Mouse (Mus musculus): ENCODE data around the gene Aco1. TPM values are rescaled to one million over a fixed set of nuclear protein-coding genes. Genes with fewer than 3 reads are reported as not detected.
"Not testable (repeated sequence)": the region's sequence is repeated elsewhere in the genome, so short reads cannot be mapped to it uniquely, and the experiment has no call there.

Gene Aco1
- polyA plus RNA-seq (2015; fragmentation: Nextera tagmentation; extraction: Ambion mirVana), result 33.2 and 34.8 TPM in 2 replicates

GRCm38 (mm10) chr4:40142743-40143532 lies at the start of gene Aco1:
TSS of gene Aco1 (plus strand) at chr4:40143081.
- Histone ChIP-seq H3K9me3 (replicated peaks; ENCODE audit: control insufficient read depth, low read length) (no peaks in the 10 kb centered on the region), H3K4me2 (ENCODE audit: low read depth, low read length) (peak within 1 kb of the TSS; percentile 65), H3K36me3 (ENCODE audit: control insufficient read depth, insufficient read depth) (no peaks in the 10 kb centered on the region), H3K27ac (ENCODE audit: low read length) (peak within 1 kb of the TSS; percentile 95), H3K9ac (ENCODE audit: low read length) (peak within 1 kb of the TSS; percentile 82), H3K4me3 (ENCODE audit: low read length) (peak within 1 kb of the TSS; percentile 68), H3K27me3 (ENCODE audit: control insufficient read depth, insufficient read depth, low read length) (no peaks in the 10 kb centered on the region), H3K4me1 (ENCODE audit: control insufficient read depth, insufficient read depth, low read length) (peaks cover 14% of the 10 kb centered on the region)
- WGBS, result under 1% methylated on average over 45 of the region's 46 CpGs
- ATAC-seq (replicated peaks; ENCODE audit: extremely low read depth, insufficient read depth, low FRiP score), result peak; percentile 95

DNA sequence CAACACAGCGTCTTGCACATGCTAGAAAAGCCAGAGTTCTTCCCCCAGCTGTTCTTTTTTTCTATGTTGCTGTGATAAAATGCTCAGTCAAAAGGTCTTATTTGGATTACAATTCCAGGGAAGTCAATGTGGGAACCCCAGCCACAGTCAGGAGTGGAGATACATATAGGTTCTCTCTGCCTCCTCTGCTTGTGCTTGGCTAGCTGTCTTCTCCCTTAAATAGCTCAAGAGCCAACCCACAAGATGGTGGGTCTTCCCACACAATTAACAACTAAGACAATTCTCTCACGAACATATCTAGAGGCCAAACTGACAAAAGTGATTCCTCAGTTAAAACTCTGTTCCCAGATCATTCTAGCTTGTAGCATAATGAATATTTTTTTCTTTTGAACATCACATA lies 47.9 kb upstream of the Aco1 start:
- no peaks in the 10 kb centered on the region for H3K27me3 ChIP-seq (ENCODE audit: control insufficient read depth, insufficient read depth, low read length)
- H3K4me2 ChIP-seq (ENCODE audit: low read depth, low read length), result no peak overlapping the region
- 81% methylated on average over 2 of the region's 2 CpGs for WGBS
- H3K36me3 ChIP-seq (ENCODE audit: control insufficient read depth, insufficient read depth), result no peaks in the 10 kb centered on the region
- no peaks in the 10 kb centered on the region for H3K9me3 ChIP-seq (replicated peaks; ENCODE audit: control insufficient read depth, low read length)
- no peak overlapping the region for H3K9ac ChIP-seq (ENCODE audit: low read length)
- ATAC-seq (replicated peaks; ENCODE audit: extremely low read depth, insufficient read depth, low FRiP score), result no peak
- H3K4me1 ChIP-seq (ENCODE audit: control insufficient read depth, insufficient read depth, low read length), result no peaks in the 10 kb centered on the region
- H3K4me3 ChIP-seq (ENCODE audit: low read length), result no peak overlapping the region
- no peak overlapping the region for H3K27ac ChIP-seq (ENCODE audit: low read length)

GRCm38 (mm10) chr4:40102996-40103395 lies 39.9 kb upstream of the Aco1 start:
- Histone ChIP-seq H3K36me3 (ENCODE audit: control insufficient read depth, insufficient read depth) (no peaks in the 10 kb centered on the region), H3K27ac (ENCODE audit: low read length) (no peak overlapping the region), H3K4me3 (ENCODE audit: low read length) (no peak overlapping the region), H3K4me1 (ENCODE audit: control insufficient read depth, insufficient read depth, low read length) (no peaks in the 10 kb centered on the region), H3K9me3 (replicated peaks; ENCODE audit: control insufficient read depth, low read length) (0 out of 2 replicates have a peak, but pooled peaks cover 5% of the 10 kb centered on the region), H3K4me2 (ENCODE audit: low read depth, low read length) (no peak overlapping the region), H3K27me3 (ENCODE audit: control insufficient read depth, insufficient read depth, low read length) (no peaks in the 10 kb centered on the region), H3K9ac (ENCODE audit: low read length) (no peak overlapping the region)
- whole genome bisulfite sequencing, result 58% methylated on average over 1 of the region's 1 CpGs
- ATAC-seq (replicated peaks; ENCODE audit: extremely low read depth, insufficient read depth, low FRiP score), result no peak

DNA sequence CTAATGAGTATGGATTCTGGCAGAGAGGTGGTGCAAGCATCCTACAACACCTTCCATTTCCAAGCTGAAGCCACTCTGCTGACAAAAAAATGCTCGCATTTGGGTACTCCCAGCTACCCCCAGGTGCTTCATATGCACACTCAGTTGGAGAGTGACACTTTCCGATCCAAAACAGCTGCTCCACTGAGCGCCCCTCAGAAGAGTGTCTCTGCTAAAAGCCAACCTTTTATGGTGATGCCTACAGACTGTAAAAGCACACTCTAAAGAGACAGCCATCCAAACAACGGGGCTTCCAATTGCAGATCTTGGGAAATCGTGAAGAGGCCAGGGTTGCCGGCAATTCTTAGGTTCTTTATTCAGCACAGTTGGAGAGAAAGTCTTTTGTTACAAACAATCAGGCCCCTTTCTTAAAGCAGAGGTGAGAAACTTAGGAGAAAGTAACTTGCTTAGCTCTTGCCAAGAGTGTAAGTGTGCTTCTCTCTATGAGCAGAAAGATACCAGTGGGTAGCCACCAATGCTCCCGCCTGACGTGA lies 36.8 kb upstream of the Aco1 start:
- Histone ChIP-seq H3K9ac (ENCODE audit: low read length) (no peak overlapping the region), H3K4me3 (ENCODE audit: low read length) (no peak overlapping the region), H3K27ac (ENCODE audit: low read length) (no peak overlapping the region), H3K36me3 (ENCODE audit: control insufficient read depth, insufficient read depth) (no peaks in the 10 kb centered on the region), H3K9me3 (replicated peaks; ENCODE audit: control insufficient read depth, low read length) (0 out of 2 replicates have a peak, but pooled peaks cover 5% of the 10 kb centered on the region), H3K4me1 (ENCODE audit: control insufficient read depth, insufficient read depth, low read length) (no peaks in the 10 kb centered on the region), H3K4me2 (ENCODE audit: low read depth, low read length) (no peak overlapping the region), H3K27me3 (ENCODE audit: control insufficient read depth, insufficient read depth, low read length) (no peaks in the 10 kb centered on the region)
- 50% methylated on average over 8 of the region's 8 CpGs for WGBS
- no peak for ATAC-seq (replicated peaks; ENCODE audit: extremely low read depth, insufficient read depth, low FRiP score)

GRCm38 (mm10) chr4:40108030-40108429 lies 34.9 kb upstream of the Aco1 start:
- H3K4me1 ChIP-seq (ENCODE audit: control insufficient read depth, insufficient read depth, low read length), result no peaks in the 10 kb centered on the region
- ATAC-seq (replicated peaks; ENCODE audit: extremely low read depth, insufficient read depth, low FRiP score), result no peak
- no peak overlapping the region for H3K4me3 ChIP-seq (ENCODE audit: low read length)
- 0 out of 2 replicates have a peak, but pooled peaks cover 5% of the 10 kb centered on the region for H3K9me3 ChIP-seq (replicated peaks; ENCODE audit: control insufficient read depth, low read length)
- H3K9ac ChIP-seq (ENCODE audit: low read length), result no peak overlapping the region
- H3K27me3 ChIP-seq (ENCODE audit: control insufficient read depth, insufficient read depth, low read length), result no peaks in the 10 kb centered on the region
- WGBS, result 82% methylated on average over 4 of the region's 4 CpGs
- no peaks in the 10 kb centered on the region for H3K36me3 ChIP-seq (ENCODE audit: control insufficient read depth, insufficient read depth)
- no peak overlapping the region for H3K4me2 ChIP-seq (ENCODE audit: low read depth, low read length)
- H3K27ac ChIP-seq (ENCODE audit: low read length), result no peak overlapping the region

DNA sequence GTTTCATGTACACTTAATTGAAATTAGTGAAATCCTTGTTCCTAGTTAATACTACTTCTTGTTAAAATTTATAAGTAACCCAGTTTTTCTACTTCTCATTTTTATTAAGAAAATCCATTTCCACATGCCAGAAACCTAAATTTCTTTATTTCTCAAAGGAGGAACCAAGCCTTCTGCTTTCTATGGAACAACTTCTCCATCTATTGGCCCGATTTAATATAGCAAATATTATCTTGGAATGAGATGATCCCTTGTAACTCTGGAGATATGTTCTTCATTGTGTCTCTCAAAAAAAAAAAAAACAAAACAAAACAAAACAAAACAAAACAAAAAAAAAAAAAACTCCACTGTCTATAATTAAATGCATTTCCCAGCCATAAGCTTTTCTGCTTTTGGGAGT lies 29.7 kb upstream of the Aco1 start:
- Histone ChIP-seq H3K9me3 (replicated peaks; ENCODE audit: control insufficient read depth, low read length) (no peaks in the 10 kb centered on the region), H3K4me3 (ENCODE audit: low read length) (no peak overlapping the region), H3K27me3 (ENCODE audit: control insufficient read depth, insufficient read depth, low read length) (no peaks in the 10 kb centered on the region), H3K4me1 (ENCODE audit: control insufficient read depth, insufficient read depth, low read length) (no peaks in the 10 kb centered on the region), H3K36me3 (ENCODE audit: control insufficient read depth, insufficient read depth) (no peaks in the 10 kb centered on the region), H3K27ac (ENCODE audit: low read length) (no peak overlapping the region), H3K4me2 (ENCODE audit: low read depth, low read length) (no peak overlapping the region), H3K9ac (ENCODE audit: low read length) (no peak overlapping the region)
- WGBS, result 59% methylated on average over 1 of the region's 1 CpGs
- ATAC-seq (replicated peaks; ENCODE audit: extremely low read depth, insufficient read depth, low FRiP score), result no peak

GRCm38 (mm10) chr4:40121221-40121620 lies 21.7 kb upstream of the Aco1 start:
- no peak overlapping the region for H3K4me2 ChIP-seq (ENCODE audit: low read depth, low read length)
- H3K9me3 ChIP-seq (replicated peaks; ENCODE audit: control insufficient read depth, low read length), result no peaks in the 10 kb centered on the region; the same call in 1 of the 2 replicates
- no peak for ATAC-seq (replicated peaks; ENCODE audit: extremely low read depth, insufficient read depth, low FRiP score)
- no peaks in the 10 kb centered on the region for H3K4me1 ChIP-seq (ENCODE audit: control insufficient read depth, insufficient read depth, low read length)
- H3K9ac ChIP-seq (ENCODE audit: low read length), result no peak overlapping the region
- no peak overlapping the region for H3K27ac ChIP-seq (ENCODE audit: low read length)
- H3K27me3 ChIP-seq (ENCODE audit: control insufficient read depth, insufficient read depth, low read length), result no peaks in the 10 kb centered on the region
- 62% methylated on average over 3 of the region's 3 CpGs for WGBS
- H3K4me3 ChIP-seq (ENCODE audit: low read length), result no peak overlapping the region
- no peaks in the 10 kb centered on the region for H3K36me3 ChIP-seq (ENCODE audit: control insufficient read depth, insufficient read depth)

DNA sequence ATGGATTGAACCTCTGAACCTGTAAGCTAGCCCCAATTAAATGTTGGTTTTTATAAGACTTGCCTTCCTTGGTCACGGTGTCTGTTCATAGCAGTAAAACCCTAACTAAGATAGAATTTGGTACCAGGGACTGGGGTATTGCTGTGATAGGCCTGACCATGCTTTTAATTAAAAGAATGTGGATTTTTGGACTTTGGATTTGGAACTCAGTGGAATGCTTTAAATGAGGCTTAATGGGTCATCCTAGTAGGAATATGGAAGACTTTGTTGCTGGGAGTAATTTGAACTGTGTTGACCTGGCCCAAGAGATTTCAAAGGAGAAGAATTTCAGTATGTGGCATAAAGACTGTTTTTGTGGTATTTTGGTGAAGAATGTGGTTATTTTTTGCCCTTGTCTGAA lies 20.6 kb upstream of the Aco1 start:
- not testable (repeated sequence) for H3K4me3 ChIP-seq (ENCODE audit: low read length); H3K27ac ChIP-seq (ENCODE audit: low read length); H3K4me2 ChIP-seq (ENCODE audit: low read depth, low read length); H3K9me3 ChIP-seq (replicated peaks; ENCODE audit: control insufficient read depth, low read length); H3K36me3 ChIP-seq (ENCODE audit: control insufficient read depth, insufficient read depth); H3K9ac ChIP-seq (ENCODE audit: low read length); ATAC-seq (replicated peaks; ENCODE audit: extremely low read depth, insufficient read depth, low FRiP score); H3K27me3 ChIP-seq (ENCODE audit: control insufficient read depth, insufficient read depth, low read length); H3K4me1 ChIP-seq (ENCODE audit: control insufficient read depth, insufficient read depth, low read length)
- WGBS, result 100% methylated on average over 1 of the region's 1 CpGs

DNA sequence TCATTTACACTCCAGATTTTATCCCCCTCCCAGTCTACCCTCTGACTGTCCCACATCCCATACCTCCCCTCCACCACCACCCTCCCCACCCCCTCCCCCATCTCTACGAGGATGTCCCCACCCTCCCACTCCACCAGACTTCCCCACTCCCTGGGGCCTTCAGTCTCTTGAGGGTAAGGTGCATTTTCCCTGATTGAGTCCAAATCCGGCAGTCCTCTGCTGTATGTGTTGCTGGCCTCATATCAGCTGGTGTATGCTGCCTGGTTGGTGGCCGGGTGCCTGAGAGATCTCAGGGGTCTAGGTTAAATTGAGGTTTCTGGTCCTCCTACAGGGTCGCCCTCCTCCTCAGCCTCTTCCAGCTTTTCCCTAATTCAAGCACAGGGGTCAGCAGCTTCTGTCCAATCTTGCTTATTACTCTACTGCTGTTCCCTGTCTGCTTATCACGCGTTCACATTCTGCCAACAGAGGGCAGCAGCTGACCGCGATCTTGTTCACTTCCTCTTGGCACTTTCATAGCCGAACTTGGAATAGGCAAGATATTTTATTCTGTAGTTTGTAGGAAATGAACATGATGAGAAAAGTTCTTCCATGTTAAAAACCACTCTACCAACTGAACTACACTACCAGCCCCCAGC lies 8.3 kb upstream of the Aco1 start:
- 14% methylated on average over 9 of the region's 9 CpGs for WGBS
- Histone ChIP-seq H3K4me1 (ENCODE audit: control insufficient read depth, insufficient read depth, low read length) (no peaks in the 10 kb centered on the region), H3K27ac (ENCODE audit: low read length) (no peak overlapping the region), H3K27me3 (ENCODE audit: control insufficient read depth, insufficient read depth, low read length) (no peaks in the 10 kb centered on the region), H3K4me2 (ENCODE audit: low read depth, low read length) (peak overlapping the region; percentile 40), H3K9ac (ENCODE audit: low read length) (no peak overlapping the region), H3K36me3 (ENCODE audit: control insufficient read depth, insufficient read depth) (no peaks in the 10 kb centered on the region), H3K4me3 (ENCODE audit: low read length) (no peak overlapping the region), H3K9me3 (replicated peaks; ENCODE audit: control insufficient read depth, low read length) (no peaks in the 10 kb centered on the region)
- ATAC-seq (replicated peaks; ENCODE audit: extremely low read depth, insufficient read depth, low FRiP score), result peak; percentile 49; the same call in 1 of the 2 replicates
